Mouse (Mus musculus) testis, adult 2 months (tissue): ENCODE results near the gene Ccser1.

Experiments
- CTCF ChIP-seq: fragments of 200-500 bp; IDR thresholded peaks from 2 replicates; pipeline ENCODE4 v1.5.1; 2012; ENCODE audit warnings: low read depth, mild to moderate bottlenecking, inconsistent platforms, low read length, moderate library complexity; ENCODE audit not compliant: control insufficient read depth, insufficient read depth, insufficient replicate concordance
- POLR2A ChIP-seq: fragments of 200-500 bp; IDR thresholded peaks from 2 replicates; pipeline ENCODE4 v1.6.1; 2012; ENCODE audit warnings: low read depth, mild to moderate bottlenecking, inconsistent platforms, low read length, moderate library complexity; ENCODE audit not compliant: control insufficient read depth

DNA sequence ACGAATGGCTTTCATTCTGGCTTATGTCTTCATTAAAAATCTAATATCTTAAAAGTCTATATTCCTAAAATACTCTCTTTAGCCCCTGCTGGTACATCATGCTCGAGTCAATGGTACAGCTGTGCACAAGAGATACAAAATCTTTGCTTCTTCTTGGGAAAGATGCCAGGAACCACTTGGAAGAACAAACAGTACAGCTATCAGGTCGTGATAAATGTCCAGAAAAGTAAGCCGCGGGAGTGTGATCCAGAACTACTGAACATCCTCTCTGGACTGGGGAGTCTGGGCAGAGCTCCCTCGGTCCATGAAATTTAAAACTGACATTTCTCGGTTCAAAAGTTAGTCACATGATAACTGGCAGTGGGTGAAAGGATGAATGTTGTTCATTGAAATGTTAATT is 99.4 kb downstream of the Ccser1 start:
- TF ChIP-seq POLR2A (no peak), CTCF (no peak)
